Mouse (Mus musculus) embryonic stem cell, embryonic (primary cell): ENCODE results near the gene Rnps1.

Source experiments
- CTCF ChIA-PET, 4 experiments: fragments of 300-600 bp in 2 of 4; fragments of 350-600 bp in 2 of 4; sonication (Branson Sonifier 250); formaldehyde crosslinking; loops; one replicate each; lab custom pipeline; 2022; ENCODE audit warnings: inconsistent platforms in 2 of 4; lab: Charles Lee
- POLR2A ChIA-PET, 4 experiments: fragments of 300-600 bp in 2 of 4; fragments of 350-600 bp in 2 of 4; sonication (Branson Sonifier 250); formaldehyde crosslinking; loops; one replicate each; lab custom pipeline; 2022; ENCODE audit warnings: antibody characterized with exemption in 4 of 4, inconsistent platforms in 1 of 4; lab: Charles Lee

Rnps1 gene

GRCm38 (mm10) chr17:24470701-24471527 lies 56.5 kb downstream of the Rnps1 start:
- CTCF ChIA-PET, result interaction anchor here in 3 of 4 experiments (0.5 to 2.5 kb wide), 7 partner anchors 8 to 222 kb away, joined by 3 to 45 read pairs (median 3); partner anchors contain the start of gene Mlst8 (in 1 of the 3)
- POLR2A ChIA-PET, result interaction anchor here (0.6 to 24.5 kb wide), 41 partner anchors 8 to 628 kb away, joined by 3 to 396 read pairs (median 4); partner anchors contain the start of genes Mlst8 (in 3 of the 4), Pkd1 (in 3 of the 4), Traf7 (in 3 of the 4) and Zfp598 (in 2 of the 4)

- POLR2A ChIA-PET, result interaction anchor here (0.7 to 24.5 kb wide), 22 partner anchors 7 to 221 kb away, joined by 3 to 396 read pairs (median 4); partner anchors contain the start of genes Traf7 (in 3 of the 4), Ccnf (in 1 of the 4), Eci1 (in 1 of the 4) and Mlst8 (in 1 of the 4)
- CTCF ChIA-PET, result interaction anchor here in 2 of 4 experiments (0.6 to 1.6 kb wide), 4 partner anchors 8 to 11 kb away, joined by 3 to 5 read pairs (median 5); no protein-coding TSS in a partner anchor
These were observed 58.1 kb downstream of the Rnps1 start for GRCm38 (mm10) chr17:24472512-24472911.

GRCm38 (mm10) chr17:24473612-24474275 lies 59.4 kb downstream of the Rnps1 start, which contains the start of gene Bricd5:
Bricd5 (plus strand) TSS chr17:24473884.
- POLR2A ChIA-PET, result interaction anchor here in 3 of 4 experiments (0.9 to 24.5 kb wide), 20 partner anchors 10 to 322 kb away, joined by 3 to 396 read pairs (median 4); partner anchors contain the start of genes Traf7 (in 3 of the 3), Ccnf (in 1 of the 3), Eci1 (in 1 of the 3) and Pkd1 (in 1 of the 3)
- CTCF ChIA-PET, result interaction anchor here in 2 of 4 experiments (0.5 to 1.1 kb wide), 3 partner anchors 20 to 203 kb away, joined by 3 to 6 read pairs (median 3); no protein-coding TSS in a partner anchor

GRCm38 (mm10) chr17:24474557-24474956 lies 60.2 kb downstream of the Rnps1 start:
- CTCF ChIA-PET, result interaction anchor here in 2 of 4 experiments (0.5 to 1.1 kb wide), 2 partner anchors 84 to 651 kb away, joined by 3 read pairs; no protein-coding TSS in a partner anchor
- POLR2A ChIA-PET, result interaction anchor here in 3 of 4 experiments (0.6 to 24.5 kb wide), 9 partner anchors 10 to 55 kb away, joined by 3 to 396 read pairs (median 7); partner anchors contain the start of genes Traf7 (in 3 of the 3) and Rab26 (in 1 of the 3)
